7 mouse cellular contexts compared by ENCODE assay signal in the genomic region with DNA sequence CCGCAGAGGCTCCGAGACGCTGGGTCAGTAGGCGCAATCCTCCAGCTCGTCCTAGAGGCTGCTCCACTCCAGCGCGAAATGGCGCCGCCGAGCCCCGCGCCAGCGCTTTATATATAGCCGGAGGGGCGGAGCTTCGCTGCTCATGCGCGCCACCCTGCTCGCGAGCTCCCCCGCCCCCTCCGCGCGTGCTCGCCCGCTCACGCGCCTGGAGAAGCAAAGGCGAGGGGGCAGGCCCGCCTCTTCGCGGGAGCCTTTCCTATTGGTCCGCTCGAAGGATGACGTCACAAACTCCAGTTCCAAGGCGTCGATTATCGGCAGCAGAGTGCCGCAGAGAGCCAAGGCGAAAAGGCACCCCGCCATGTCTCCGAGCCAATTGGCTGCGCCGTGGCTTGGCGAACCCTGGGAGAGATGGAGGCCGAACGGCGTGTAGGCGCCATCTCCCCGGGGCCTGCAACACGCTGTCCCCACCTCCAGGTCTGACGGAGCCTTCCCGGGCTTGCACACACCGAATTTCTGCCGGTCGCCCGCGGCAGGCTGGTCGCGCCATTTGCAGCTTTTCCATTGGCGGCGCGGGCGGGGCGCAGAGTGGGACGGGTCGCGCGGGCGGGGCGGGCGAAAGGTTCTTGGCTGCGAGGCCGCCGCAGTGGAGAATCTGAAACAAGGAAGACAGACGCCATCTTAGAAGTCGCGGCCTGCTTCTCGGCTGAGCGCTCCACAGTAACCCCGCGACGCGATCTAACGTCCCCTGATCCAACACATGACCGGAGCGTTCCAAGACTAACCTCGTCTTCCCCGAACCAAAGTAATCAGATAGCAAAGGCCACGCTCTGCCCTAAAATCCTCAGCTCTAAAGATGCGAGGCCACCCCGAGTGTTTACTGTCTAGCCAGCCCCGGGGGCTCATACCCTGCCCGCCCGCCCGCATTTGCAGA. TPM values are rescaled to one million over a fixed set of nuclear protein-coding genes. Genes with fewer than 3 reads are reported as not detected.
DNase-seq lines count a peak whose midpoint lies in the region; ATAC-seq and TF ChIP-seq lines count a peak whose summit lies in the region.

Gene H2-DMa (plus strand): TSS at position 293 of the 931 bp plus-strand sequence.

- peak within 1 kb of the TSS; percentile 100 for H3K27ac ChIP-seq in embryonic facial prominence, embryonic 13.5 days
- H3K27ac ChIP-seq in kidney, adult 2 months (ENCODE audit: insufficient read depth, low read depth, low read length) = peak within 1 kb of the TSS; percentile 100
- peak within 1 kb of the TSS; percentile 100 for H3K27ac ChIP-seq in limb, embryonic 12.5 days
- peak within 1 kb of the TSS; percentile 100 for H3K27ac ChIP-seq in midbrain, embryonic 15.5 days
- peak within 1 kb of the TSS; percentile 99 for H3K27ac ChIP-seq in spleen, adult 2 months (ENCODE audit: insufficient read depth, low read length)

- whole genome bisulfite sequencing in embryonic facial prominence, embryonic 13.5 days = under 1% methylated on average over 96 of the region's 96 CpGs
- under 1% methylated on average over 96 of the region's 96 CpGs for WGBS in kidney, adult 2 months
- 1% methylated on average over 96 of the region's 96 CpGs for WGBS in limb, embryonic 12.5 days
- WGBS in midbrain, embryonic 15.5 days = under 1% methylated on average over 96 of the region's 96 CpGs
- under 1% methylated on average over 96 of the region's 96 CpGs for WGBS in spleen, adult 2 months

- peak; percentile 65 for ATAC-seq in embryonic facial prominence, embryonic 13.5 days (ENCODE audit: insufficient number of reproducible peaks, insufficient read depth, low FRiP score, low TSS enrichment, low read depth)
- peak; percentile 50 for ATAC-seq in limb, embryonic 12.5 days (ENCODE audit: insufficient number of reproducible peaks, insufficient read depth, low FRiP score, low TSS enrichment, low read depth)
- peak; percentile 82 for ATAC-seq in midbrain, embryonic 15.5 days (replicated peaks)

- no peaks in the 10 kb centered on the region for H3K9me3 ChIP-seq in embryonic facial prominence, embryonic 13.5 days
- H3K9me3 ChIP-seq in limb, embryonic 12.5 days = no peaks in the 10 kb centered on the region
- H3K9me3 ChIP-seq in midbrain, embryonic 15.5 days = no peaks in the 10 kb centered on the region

- H3K9ac ChIP-seq in embryonic facial prominence, embryonic 13.5 days = peak within 1 kb of the TSS; percentile 98
- H3K9ac ChIP-seq in limb, embryonic 12.5 days (replicated peaks) = peak within 1 kb of the TSS; percentile 99
- H3K9ac ChIP-seq in midbrain, embryonic 15.5 days = peak within 1 kb of the TSS; percentile 98

- H3K27me3 ChIP-seq in embryonic facial prominence, embryonic 13.5 days = no peaks in the 10 kb centered on the region
- no peaks in the 10 kb centered on the region for H3K27me3 ChIP-seq in kidney, adult 2 months (replicated peaks; ENCODE audit: control insufficient read depth, insufficient read depth, low read length)
- H3K27me3 ChIP-seq in limb, embryonic 12.5 days = no peaks in the 10 kb centered on the region
- no peaks in the 10 kb centered on the region for H3K27me3 ChIP-seq in midbrain, embryonic 15.5 days (replicated peaks)
- no peaks in the 10 kb centered on the region for H3K27me3 ChIP-seq in spleen, adult 2 months (ENCODE audit: control insufficient read depth, insufficient read depth, low read length)

- peaks cover 30% of the 10 kb centered on the region for H3K4me1 ChIP-seq in embryonic facial prominence, embryonic 13.5 days
- H3K4me1 ChIP-seq in kidney, adult 2 months (ENCODE audit: control insufficient read depth, insufficient read depth, low read length) = peaks cover 6% of the 10 kb centered on the region
- peaks cover 33% of the 10 kb centered on the region for H3K4me1 ChIP-seq in limb, embryonic 12.5 days (replicated peaks)
- H3K4me1 ChIP-seq in midbrain, embryonic 15.5 days = peaks cover 42% of the 10 kb centered on the region
- H3K4me1 ChIP-seq in spleen, adult 2 months (ENCODE audit: control insufficient read depth, insufficient read depth, insufficient read length) = peaks cover 10% of the 10 kb centered on the region; the same call in 1 of the 2 replicates

- peaks cover 45% of the 10 kb centered on the region for H3K36me3 ChIP-seq in embryonic facial prominence, embryonic 13.5 days
- peaks cover 28% of the 10 kb centered on the region for H3K36me3 ChIP-seq in kidney, adult 2 months (ENCODE audit: control insufficient read depth, insufficient read depth, low read length)
- H3K36me3 ChIP-seq in limb, embryonic 12.5 days = peaks cover 36% of the 10 kb centered on the region
- peaks cover 15% of the 10 kb centered on the region for H3K36me3 ChIP-seq in midbrain, embryonic 15.5 days (replicated peaks)
- H3K36me3 ChIP-seq in spleen, adult 2 months (ENCODE audit: control insufficient read depth, insufficient read depth, low read length) = peaks cover 35% of the 10 kb centered on the region

- H3K4me3 ChIP-seq in embryonic facial prominence, embryonic 13.5 days = peak within 1 kb of the TSS; percentile 97
- H3K4me3 ChIP-seq in kidney, adult 2 months (ENCODE audit: insufficient read depth, low read depth, low read length) = peak within 1 kb of the TSS; percentile 99
- H3K4me3 ChIP-seq in limb, embryonic 12.5 days (replicated peaks) = peak within 1 kb of the TSS; percentile 99
- peak within 1 kb of the TSS; percentile 90 for H3K4me3 ChIP-seq in midbrain, embryonic 15.5 days
- H3K4me3 ChIP-seq in spleen, adult 2 months (ENCODE audit: extremely low read depth, insufficient read depth, insufficient read length) = peak within 1 kb of the TSS; percentile 80

- peak; percentile 97 for TF ChIP-seq POLR2A in kidney, adult 2 months (IDR thresholded peaks at IDR 0.05; ENCODE audit: low read depth, low read length)
- peak; percentile 99 for TF ChIP-seq POLR2A in spleen, adult 2 months (IDR thresholded peaks at IDR 0.05; ENCODE audit: low read depth, low read length)

- DNase-seq in adrenal gland, postnatal 36 days = peak; percentile 98
- DNase-seq in heart, adult 18-20 months = peak; percentile 99 to 100
- peak; percentile 99 for DNase-seq in kidney, adult 2 months
- peak; percentile 96 to 98 for DNase-seq in spleen, adult 2 months (ENCODE audit: low read depth in 1 of 2, low spot score in 2 of 2)

- H3K4me2 ChIP-seq in embryonic facial prominence, embryonic 13.5 days = peak within 1 kb of the TSS; percentile 92
- peak within 1 kb of the TSS; percentile 74 for H3K4me2 ChIP-seq in limb, embryonic 12.5 days
- H3K4me2 ChIP-seq in midbrain, embryonic 15.5 days = peak within 1 kb of the TSS; percentile 88

- no peak for TF ChIP-seq CTCF in kidney, adult 2 months (conservative IDR thresholded peaks at IDR 0.05; ENCODE audit: insufficient read depth, insufficient read length, low read depth, low read length)
- TF ChIP-seq CTCF in spleen, adult 2 months (IDR thresholded peaks at IDR 0.05; ENCODE audit: extremely low read depth, insufficient read depth, insufficient read length, insufficient replicate concordance) = no peak

RNA-seq across cellular contexts. Expression of gene H2-DMa, which starts in this region (rescaled TPM):
- total RNA-seq in adrenal gland, postnatal 36 days (2021) = 10 to 100 TPM; 11.4 to 12.7 TPM
- 17.2 and 17.6 TPM in 2 replicates for polyA plus RNA-seq in embryonic facial prominence, embryonic 13.5 days (2015; fragmentation: Nextera tagmentation; extraction: Ambion mirVana)
- total RNA-seq in heart, adult 18-20 months (2021) = 1 to 10 TPM; 5.9 to 7.2 TPM
- polyA plus RNA-seq in kidney, adult 2 months (2012; rRNA removed) = 30.1 and 37.1 TPM in 2 replicates
- 11.1 and 13.2 TPM in 2 replicates for polyA plus RNA-seq in limb, embryonic 12.5 days (2016; fragmentation: Nextera tagmentation; extraction: Ambion mirVana)
- polyA plus RNA-seq in midbrain, embryonic 15.5 days (2015; fragmentation: Nextera tagmentation; extraction: Ambion mirVana) = 17.2 and 18.8 TPM in 2 replicates
- polyA plus RNA-seq in spleen, adult 2 months (2012; rRNA removed) = 302 and 363 TPM in 2 replicates

Comparison
In these comparisons a context has a peak if more than half of its experiments do, and no peak if none do; other contexts are left out.
1. Peak in every context shown above with its lines: DNase-seq, ATAC-seq, H3K4me3 ChIP-seq and H3K27ac ChIP-seq.